Mouse (Mus musculus) MEL (cell line): ENCODE results near the gene Gm21767. TPM values are rescaled to one million over a fixed set of nuclear protein-coding genes. Genes with fewer than 3 reads are reported as not detected.
"Not testable (repeated sequence)": the region's sequence is repeated elsewhere in the genome, so short reads cannot be mapped to it uniquely, and the experiment has no call there.

ENCODE experiments used
- DNase-seq: peaks from one replicate; pipeline ENCODE4 v3.0.0; 2011; ENCODE audit warnings: low read depth, low spot score
- H3K27ac ChIP-seq: 2 replicates; pipeline ENCODE4 v1.5.1; 2012; ENCODE audit warnings: low read depth, mild to moderate bottlenecking, control low read depth, low read length, moderate library complexity; ENCODE audit not compliant: control insufficient read depth
- H3K27me3 ChIP-seq, 2 experiments: fragments of 150-350 bp in 1 of 2; sonication (generic) in 1 of 2; 2 replicates each; pipeline ENCODE4 v1.6.1; 2012; ENCODE audit warnings: low read length in 2 of 2, mild to moderate bottlenecking in 2 of 2, improper control_type of control experiment in 1 of 2, moderate library complexity in 1 of 2; ENCODE audit not compliant: insufficient read depth in 2 of 2, control insufficient read depth in 1 of 2
- H3K36me3 ChIP-seq, 2 experiments: 2 replicates each; pipeline ENCODE4 v1.6.1; 2012 to 2014; ENCODE audit warnings: low read length in 2 of 2, improper control_type of control experiment in 1 of 2, inconsistent platforms in 1 of 2, mild to moderate bottlenecking in 1 of 2; ENCODE audit not compliant: insufficient read depth in 2 of 2, control insufficient read depth in 1 of 2
- H3K4me1 ChIP-seq, 2 experiments: fragments of 150-350 bp in 1 of 2; sonication (generic) in 1 of 2; 2 replicates each; pipeline ENCODE4 v1.6.1; 2012; ENCODE audit warnings: low read length in 2 of 2, improper control_type of control experiment in 1 of 2, mild to moderate bottlenecking in 1 of 2; ENCODE audit not compliant: insufficient read depth in 2 of 2, control insufficient read depth in 1 of 2
- H3K4me3 ChIP-seq, 2 experiments: fragments of 150-350 bp in 1 of 2; sonication (generic) in 1 of 2; 2 replicates each; pipeline ENCODE4 v1.5.1; 2012; ENCODE audit warnings: low read depth in 2 of 2, low read length in 2 of 2, mild to moderate bottlenecking in 2 of 2, moderate library complexity in 2 of 2, control low read depth in 1 of 2, improper control_type of control experiment in 1 of 2; ENCODE audit not compliant: control insufficient read depth in 1 of 2, insufficient read depth in 1 of 2
- H3K79me2 ChIP-seq: 2 replicates; pipeline ENCODE4 v1.6.1; 2012; ENCODE audit warnings: mild to moderate bottlenecking, low read length, moderate library complexity; ENCODE audit not compliant: control insufficient read depth, poor library complexity, insufficient read depth
- H3K9ac ChIP-seq: 2 replicates; pipeline ENCODE4 v1.6.1; 2012; ENCODE audit warnings: low read depth, mild to moderate bottlenecking, control low read depth, low read length, moderate library complexity; ENCODE audit not compliant: control insufficient read depth, poor library complexity, severe bottlenecking
- H3K9me3 ChIP-seq: fragments of 150-350 bp; sonication (generic); replicated peaks from 2 replicates; pipeline ENCODE4 v1.6.1; 2012; ENCODE audit warnings: mild to moderate bottlenecking, low read length, improper control_type of control experiment, moderate library complexity; ENCODE audit not compliant: insufficient read depth
- polyA plus RNA-seq, 2 experiments: library from polyadenylated mRNA; stranded (reverse) in 1 of 2; unstranded in 1 of 2; fragments of >175 nt in 1 of 2; fragments of >200 nt in 1 of 2; gene quantifications; 2 replicates each; pipeline versions ENCODE4 v1.2.1 to v1.2.4; 2012; ENCODE audit warnings: low replicate concordance in 2 of 2, low read depth in 1 of 2; ENCODE audit not compliant: insufficient read length in 2 of 2, insufficient read depth in 1 of 2, missing spikeins in 1 of 2
- total RNA-seq: library from RNA; depleted of rRNA; stranded (reverse); fragments of 300-350 nt; gene quantifications from 2 replicates; pipeline ENCODE4 v1.2.3, GENCODE M21; 2012; rRNA removed

Gene Gm21767
- total RNA-seq (not detected in 2 replicates), polyA plus RNA-seq (not detected)

DNA sequence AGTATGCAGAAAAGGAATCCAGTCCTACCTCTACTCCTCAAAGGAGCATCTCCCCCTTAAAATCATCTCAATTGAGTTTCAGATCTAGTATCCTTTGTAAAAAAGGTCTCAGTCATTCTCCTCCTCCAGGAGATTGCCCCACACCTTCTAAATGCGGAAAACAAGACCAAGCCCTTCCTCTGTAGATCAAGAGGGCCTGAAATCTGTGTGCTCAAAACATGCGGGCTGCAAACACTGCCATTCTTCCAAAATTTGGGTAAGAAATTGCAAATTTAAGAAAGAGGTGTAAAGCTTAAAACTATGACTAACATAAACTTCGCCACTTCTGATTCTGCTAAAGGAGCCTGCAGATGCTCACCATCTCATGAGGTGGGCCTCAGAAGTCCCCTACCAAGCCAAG lies at the start of gene Gm21767:
Gm21767 (plus strand) TSS at position 301 of the 400 bp plus-strand sequence.
- not testable (repeated sequence) for H3K27me3 ChIP-seq, H3K4me3 ChIP-seq, H3K9me3 ChIP-seq, H3K27ac ChIP-seq, H3K36me3 ChIP-seq, H3K4me1 ChIP-seq, H3K79me2 ChIP-seq, H3K9ac ChIP-seq, DNase-seq
